In genomic region chr11:50700496-50700895, GRCm38 (mm10) we compare ENCODE assay signal across 28 mouse cellular contexts.
DNase-seq lines count a peak whose midpoint lies in the region; ATAC-seq lines count a peak whose summit lies in the region.
"Had no signal": no experiment of that assay in that cellular context is flagged by ENCODE, and none has a peak within 500 bp of the region (broad histone marks: within the 10 kb centered on the region; RNA-seq: fewer than 3 reads in every experiment).

No protein-coding gene starts in this region.

- no peak for ATAC-seq in forebrain, embryonic 11.5 days (replicated peaks; ENCODE audit: low FRiP score)
- no peak for ATAC-seq in forebrain, embryonic 15.5 days (replicated peaks)
- ATAC-seq in liver, embryonic 12.5 days, result no peak
- ATAC-seq: activated CD4-positive, CD25-positive, alpha-beta regulatory T cell, adult 4 months; forebrain, embryonic 14.5 days; intestine, postnatal 0 days had no signal

- H3K4me1 ChIP-seq in forebrain, embryonic 11.5 days (replicated peaks; ENCODE audit: control insufficient read depth, insufficient read depth, low read length), result no peaks in the 10 kb centered on the region
- H3K4me1 ChIP-seq in forebrain, embryonic 15.5 days, result no peaks in the 10 kb centered on the region
- no peaks in the 10 kb centered on the region for H3K4me1 ChIP-seq in liver, embryonic 12.5 days
- H3K4me1 ChIP-seq: forebrain, embryonic 10.5 days; hindbrain, embryonic 15.5 days had no signal

- WGBS in forebrain, embryonic 11.5 days, result 92% methylated on average over 8 of the region's 8 CpGs
- 85% methylated on average over 8 of the region's 8 CpGs for WGBS in forebrain, embryonic 15.5 days
- WGBS in liver, embryonic 12.5 days (ENCODE audit: insufficient replicate concordance), result 74% methylated on average over 8 of the region's 8 CpGs

- peak; percentile 44 for DNase-seq in forebrain, embryonic 11.5 days (ENCODE audit: low spot score)
- peak; percentile 58 for DNase-seq in gastrocnemius, postnatal 25 days
- DNase-seq in gastrocnemius, postnatal 10 days, result no peak
- peak; percentile 51 for DNase-seq in 3T3-L1 (ENCODE audit: low read depth, low spot score)
- DNase-seq in fibroblast of lung, adult 2 months (ENCODE audit: low read depth), result peak; percentile 64
- DNase-seq in spleen, adult 12 weeks (ENCODE audit: low spot score), result no peak
- DNase-seq: adrenal gland, adult 8-10 months; adrenal gland, postnatal 25 days; B cell, adult 2 months; cerebellum, adult 11-12 months; cerebellum, adult 8-10 months; cerebellum, postnatal 10 days; cerebellum, postnatal 36 days; embryo, embryonic 11 days; heart, adult 2 months had no signal

- no peak overlapping the region for H3K4me2 ChIP-seq in forebrain, embryonic 11.5 days (ENCODE audit: low read depth, low read length, severe bottlenecking)
- H3K4me2 ChIP-seq in forebrain, embryonic 15.5 days (replicated peaks), result no peak overlapping the region
- H3K4me2 ChIP-seq in liver, embryonic 12.5 days, result no peak overlapping the region
- H3K4me2 ChIP-seq: embryonic facial prominence, embryonic 13.5 days; heart, embryonic 11.5 days; hindbrain, embryonic 12.5 days; hindbrain, embryonic 15.5 days had no signal

- no peaks in the 10 kb centered on the region for H3K27me3 ChIP-seq in forebrain, embryonic 11.5 days (ENCODE audit: control insufficient read depth, insufficient read depth, low read length)
- H3K27me3 ChIP-seq in forebrain, embryonic 15.5 days, result no peaks in the 10 kb centered on the region
- H3K27me3 ChIP-seq in liver, embryonic 12.5 days (replicated peaks), result no peaks in the 10 kb centered on the region
- H3K27me3 ChIP-seq: embryonic facial prominence, embryonic 13.5 days; hindbrain, embryonic 12.5 days; hindbrain, embryonic 15.5 days had no signal

- no peaks in the 10 kb centered on the region for H3K36me3 ChIP-seq in forebrain, embryonic 11.5 days (ENCODE audit: control insufficient read depth, insufficient read depth, low read length)
- H3K36me3 ChIP-seq in forebrain, embryonic 15.5 days, result no peaks in the 10 kb centered on the region
- no peaks in the 10 kb centered on the region for H3K36me3 ChIP-seq in liver, embryonic 12.5 days
- H3K36me3 ChIP-seq: embryonic facial prominence, embryonic 10.5 days; embryonic facial prominence, embryonic 13.5 days; forebrain, embryonic 10.5 days; G1E; hindbrain, embryonic 12.5 days; hindbrain, embryonic 15.5 days had no signal

- no peak overlapping the region for H3K9ac ChIP-seq in forebrain, embryonic 11.5 days (ENCODE audit: low read length)
- no peak overlapping the region for H3K9ac ChIP-seq in forebrain, embryonic 15.5 days (replicated peaks)
- no peak overlapping the region for H3K9ac ChIP-seq in liver, embryonic 12.5 days
- H3K9ac ChIP-seq: embryonic facial prominence, embryonic 13.5 days; hindbrain, embryonic 12.5 days; hindbrain, embryonic 15.5 days had no signal

- no peak overlapping the region for H3K27ac ChIP-seq in forebrain, embryonic 11.5 days (ENCODE audit: low read depth, low read length)
- no peak overlapping the region for H3K27ac ChIP-seq in forebrain, embryonic 15.5 days (replicated peaks)
- H3K27ac ChIP-seq in liver, embryonic 12.5 days, result no peak overlapping the region
- H3K27ac ChIP-seq: embryonic facial prominence, embryonic 10.5 days; embryonic facial prominence, embryonic 13.5 days; forebrain, embryonic 10.5 days; heart, adult 2 months; hindbrain, embryonic 12.5 days; hindbrain, embryonic 15.5 days had no signal

- H3K4me3 ChIP-seq in forebrain, embryonic 11.5 days (ENCODE audit: low read depth, low read length), result no peak overlapping the region
- no peak overlapping the region for H3K4me3 ChIP-seq in forebrain, embryonic 15.5 days
- no peak overlapping the region for H3K4me3 ChIP-seq in liver, embryonic 12.5 days
- H3K4me3 ChIP-seq: embryonic facial prominence, embryonic 10.5 days; embryonic facial prominence, embryonic 13.5 days; erythroblast, embryonic 14.5 days; forebrain, embryonic 10.5 days; heart, adult 2 months; hindbrain, embryonic 12.5 days; hindbrain, embryonic 15.5 days had no signal

- H3K9me3 ChIP-seq in forebrain, embryonic 11.5 days (ENCODE audit: control insufficient read depth, low read length), result no peaks in the 10 kb centered on the region
- H3K9me3 ChIP-seq in forebrain, embryonic 15.5 days, result no peaks in the 10 kb centered on the region
- no peaks in the 10 kb centered on the region for H3K9me3 ChIP-seq in liver, embryonic 12.5 days (replicated peaks)
- H3K9me3 ChIP-seq: embryonic facial prominence, embryonic 10.5 days; embryonic facial prominence, embryonic 13.5 days; forebrain, embryonic 10.5 days; hindbrain, embryonic 12.5 days; hindbrain, embryonic 15.5 days had no signal

Comparison
In these comparisons a context has a peak if more than half of its experiments do, and no peak if none do; other contexts are left out.
1. DNase-seq: peak in forebrain, embryonic 11.5 days (single experiment), gastrocnemius, postnatal 25 days (single experiment), 3T3-L1 (single experiment) and fibroblast of lung, adult 2 months (single experiment); none in gastrocnemius, postnatal 10 days (single experiment) and spleen, adult 12 weeks (single experiment).